Mouse (Mus musculus) urinary bladder, postnatal 4 days (tissue): ENCODE measurements around the gene Vmn1r132.
"Not testable (repeated sequence)": the region's sequence is repeated elsewhere in the genome, so short reads cannot be mapped to it uniquely, and the experiment has no call there.

Experiments used
- DNase-seq, 2 experiments: peaks; one replicate each; pipeline ENCODE4 v3.0.0; 2021 to 2022; ENCODE audit warnings: low spot score in 2 of 2

Vmn1r132 gene

DNA sequence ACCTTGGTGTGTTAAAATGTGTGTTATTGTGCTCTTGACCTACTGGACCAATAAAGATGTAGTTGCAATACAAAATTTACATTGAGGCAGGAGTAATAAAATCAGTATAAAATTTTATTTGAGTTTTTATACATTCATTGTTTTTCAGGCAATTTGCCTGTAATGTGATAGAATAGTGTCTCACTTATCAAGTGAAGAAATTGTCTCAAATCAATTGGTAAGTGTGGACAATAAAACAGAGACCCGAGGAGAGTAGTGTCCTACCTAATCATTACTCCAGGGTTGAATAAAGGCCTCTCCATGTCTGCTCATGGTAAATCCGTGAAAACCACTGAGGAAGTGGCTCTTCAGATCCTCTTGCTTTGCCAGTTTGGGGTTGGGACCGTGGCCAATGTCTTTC lies at the start of gene Vmn1r132:
TSS of gene Vmn1r132 (plus strand) at position 301 of the 400 bp plus-strand sequence.
- DNase-seq, result not testable (repeated sequence)
